Mouse (Mus musculus) bone marrow macrophage, adult 2 months (primary cell): Measurements from ENCODE around the gene Ctsw. TPM values are rescaled to one million over a fixed set of nuclear protein-coding genes. Genes with fewer than 3 reads are reported as not detected.

ENCODE experiments used
- H3K27ac ChIP-seq: 2 replicates; pipeline ENCODE4 v1.5.1; 2012; ENCODE audit warnings: low read depth, low read length; ENCODE audit not compliant: insufficient read depth
- H3K4me1 ChIP-seq: 2 replicates; pipeline ENCODE4 v1.6.1; 2012; ENCODE audit warnings: low read length; ENCODE audit not compliant: control insufficient read depth, insufficient read depth
- H3K4me3 ChIP-seq: 2 replicates; pipeline ENCODE4 v1.5.1; 2012; ENCODE audit warnings: mild to moderate bottlenecking, low read length, moderate library complexity; ENCODE audit not compliant: insufficient read depth
- CTCF ChIP-seq: IDR thresholded peaks from 2 replicates; pipeline ENCODE4 v1.5.1; 2012; ENCODE audit warnings: low read depth, mild to moderate bottlenecking, low read length, moderate library complexity
- POLR2A ChIP-seq: IDR thresholded peaks from 2 replicates; pipeline ENCODE4 v1.6.1; 2012; ENCODE audit warnings: mild to moderate bottlenecking, low read depth, low read length, borderline replicate concordance
- polyA plus RNA-seq: library from polyadenylated mRNA; stranded (reverse); fragments of >200 nt; gene quantifications from 2 replicates; pipeline ENCODE4 v1.2.4, GENCODE M21; 2012; ENCODE audit not compliant: missing spikeins, insufficient read depth, insufficient read length

Gene Ctsw
- polyA plus RNA-seq, 1 experiment: not detected

DNA sequence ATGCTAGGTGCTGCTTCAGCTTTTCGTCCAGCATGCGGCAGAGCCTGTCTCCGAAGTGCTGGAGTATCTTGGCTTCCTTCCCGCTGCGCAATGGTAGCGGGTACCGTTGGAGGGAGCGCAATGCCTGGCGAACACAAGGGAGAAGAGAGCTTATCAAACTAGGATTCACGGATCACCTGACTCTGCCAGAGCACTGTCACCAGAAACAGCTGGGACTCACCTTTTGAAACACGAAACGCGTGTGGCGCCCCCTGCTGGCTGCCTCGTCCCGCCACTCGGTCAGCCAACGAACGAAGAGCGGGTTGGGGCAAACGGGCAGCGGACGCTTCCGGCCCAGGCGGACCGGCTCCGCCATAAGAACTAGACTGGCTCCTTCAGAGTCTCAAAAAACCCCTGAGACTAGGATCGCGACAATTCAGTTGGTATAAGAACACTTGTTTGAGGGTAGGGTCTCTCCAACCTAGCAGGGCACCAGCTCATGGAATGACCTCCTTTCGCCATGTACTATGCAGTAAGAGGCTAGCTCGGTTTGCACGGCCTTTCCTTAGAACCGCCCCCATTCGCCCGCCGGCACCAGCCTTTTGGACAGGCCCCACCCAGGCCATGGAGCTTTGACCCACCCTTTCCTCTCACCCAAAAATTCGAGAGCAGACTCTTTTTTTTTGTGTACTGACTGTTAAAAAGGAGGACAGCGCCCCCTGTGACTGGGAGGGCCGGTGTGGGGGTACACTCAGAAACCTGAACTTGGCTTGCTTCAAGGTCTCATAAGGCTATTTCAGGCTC is 19.7 kb upstream of the Ctsw start, which contains the start of gene Mus81:
Gene Mus81 (minus strand): TSS at position 635 of the 783 bp plus-strand sequence.
- Histone ChIP-seq H3K4me1 (peaks cover 12% of the 10 kb centered on the region), H3K27ac (peak within 1 kb of the TSS; percentile 87), H3K4me3 (peak within 1 kb of the TSS; percentile 72)
- peak; percentile 96 for TF ChIP-seq CTCF
- TF ChIP-seq POLR2A: no peak; the same call in none of the 2 replicates

DNA sequence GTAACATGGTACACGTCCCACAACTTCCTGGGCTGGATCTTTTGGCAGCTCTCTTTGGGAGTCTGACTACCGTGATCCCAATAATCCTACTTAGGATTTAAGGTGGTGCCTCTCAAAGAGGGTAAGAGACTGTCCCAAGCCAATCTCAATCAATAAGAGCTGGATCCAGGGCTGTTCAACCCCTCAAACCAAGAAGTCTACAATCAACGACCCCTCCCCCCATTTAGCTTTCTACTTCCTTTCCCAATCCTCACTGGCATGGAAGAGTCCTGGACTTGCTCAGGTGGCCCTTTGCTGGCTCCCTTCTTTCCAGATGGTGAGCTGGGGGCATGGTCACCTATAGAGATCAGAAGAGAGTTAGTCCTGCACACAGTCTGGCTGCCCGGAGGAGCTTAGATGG is 18.5 kb upstream of the Ctsw start:
- H3K27ac ChIP-seq: no peak overlapping the region
- no peak overlapping the region; the same call in 1 of the 2 replicates for H3K4me3 ChIP-seq
- no peak for TF ChIP-seq CTCF
- no peak for TF ChIP-seq POLR2A
- H3K4me1 ChIP-seq: peaks cover 9% of the 10 kb centered on the region

DNA sequence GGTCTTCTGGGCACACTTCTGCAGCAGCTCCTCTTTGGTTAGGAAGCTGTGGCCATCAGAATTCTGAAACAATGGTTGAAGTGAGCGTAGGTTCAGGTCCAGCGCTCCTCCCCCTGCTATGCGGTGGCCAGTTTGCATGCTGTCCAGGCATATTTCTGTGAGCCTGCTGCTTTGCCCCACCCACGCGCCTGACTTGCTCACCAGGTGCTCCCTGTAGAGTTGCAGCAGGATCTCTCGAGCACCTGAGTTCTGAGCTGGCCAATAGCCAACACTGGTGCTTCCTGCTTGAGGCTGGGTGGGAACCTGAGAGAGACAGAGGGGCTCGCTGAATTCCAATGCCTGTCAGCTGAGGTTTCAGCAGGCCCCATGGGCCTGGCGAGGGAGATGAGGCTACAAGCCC is 18.0 kb upstream of the Ctsw start:
- no peak overlapping the region for H3K4me3 ChIP-seq
- TF ChIP-seq CTCF (no peak), POLR2A (no peak)
- H3K4me1 ChIP-seq: peaks cover 9% of the 10 kb centered on the region
- H3K27ac ChIP-seq: no peak overlapping the region

DNA sequence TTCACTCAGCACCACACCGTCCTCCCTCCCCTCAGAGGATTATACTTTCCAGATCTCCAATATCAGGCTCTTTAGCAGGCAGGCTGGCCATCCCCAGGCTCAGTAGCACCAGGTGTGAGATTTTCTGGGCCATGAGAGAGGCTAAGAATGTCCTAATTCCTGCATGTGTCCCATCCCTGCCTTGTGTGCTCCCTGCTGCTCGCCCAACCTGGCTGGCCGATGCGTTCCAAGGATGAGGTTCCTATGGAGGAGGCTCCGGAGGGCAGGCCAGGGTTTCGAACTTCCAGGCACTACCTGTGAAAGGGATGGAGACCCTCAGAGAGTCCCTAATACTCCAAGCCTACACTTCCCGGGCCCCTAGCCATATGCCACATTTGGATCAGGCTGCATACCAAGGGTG is 17.5 kb upstream of the Ctsw start:
- TF ChIP-seq POLR2A (no peak), CTCF (no peak)
- Histone ChIP-seq H3K27ac (no peak overlapping the region), H3K4me1 (peaks cover 9% of the 10 kb centered on the region), H3K4me3 (no peak overlapping the region)

GRCm38 (mm10) chr19:5485371-5485770 is 17.1 kb upstream of the Ctsw start:
- Histone ChIP-seq H3K27ac (no peak overlapping the region), H3K4me1 (peaks cover 9% of the 10 kb centered on the region), H3K4me3 (no peak overlapping the region)
- TF ChIP-seq POLR2A (no peak), CTCF (no peak)

DNA sequence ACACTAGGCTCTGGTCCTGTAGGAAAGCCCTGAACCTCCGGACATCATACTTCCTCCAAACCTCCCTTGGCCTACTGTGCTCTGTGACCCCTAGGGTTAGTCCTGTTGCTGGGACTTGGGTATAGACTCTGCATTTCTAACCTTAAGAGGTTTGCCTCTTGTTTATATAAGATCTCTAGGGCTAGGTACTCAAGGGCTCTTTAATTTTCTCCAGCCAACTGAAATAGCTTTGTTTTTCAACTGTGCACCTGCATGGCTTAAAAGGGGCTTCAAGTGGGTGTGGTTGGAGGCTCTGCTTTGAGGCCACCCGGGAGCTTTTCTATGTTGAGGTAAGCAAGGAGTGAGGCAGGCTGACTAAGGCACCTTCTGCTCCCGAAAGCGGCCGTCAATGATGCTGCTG is 16.2 kb upstream of the Ctsw start:
- peaks cover 9% of the 10 kb centered on the region for H3K4me1 ChIP-seq
- H3K27ac ChIP-seq: no peak overlapping the region
- H3K4me3 ChIP-seq: no peak overlapping the region
- TF ChIP-seq CTCF: no peak
- TF ChIP-seq POLR2A: no peak

- H3K27ac ChIP-seq: no peak overlapping the region
- TF ChIP-seq POLR2A: no peak
- TF ChIP-seq CTCF: no peak
- H3K4me1 ChIP-seq: peaks cover 9% of the 10 kb centered on the region
- H3K4me3 ChIP-seq: no peak overlapping the region
Observed at GRCm38 (mm10) chr19:5483386-5484359, 15.4 kb upstream of the Ctsw start.

DNA sequence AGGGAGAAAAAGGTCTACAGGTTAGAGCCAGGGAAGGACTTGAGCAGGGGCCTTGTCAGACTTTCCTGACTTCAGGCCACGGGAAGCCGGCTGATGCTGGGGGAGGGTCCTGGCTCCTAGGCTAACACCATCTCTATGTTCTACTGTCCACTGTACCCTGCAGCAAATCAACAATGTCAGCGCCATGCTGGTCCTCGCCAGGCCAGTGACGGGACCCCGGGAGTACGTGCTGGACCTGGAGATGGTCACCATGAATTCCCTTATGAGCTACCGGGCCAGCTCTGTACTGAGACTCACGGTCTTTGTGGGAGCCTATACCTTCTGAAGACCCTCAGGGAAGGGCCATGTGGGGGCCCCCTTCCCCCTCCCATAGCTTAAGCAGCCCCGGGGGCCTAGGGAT is 13.1 kb upstream of the Ctsw start:
- H3K4me1 ChIP-seq: no peaks in the 10 kb centered on the region
- no peak for TF ChIP-seq CTCF
- no peak for TF ChIP-seq POLR2A
- no peak overlapping the region for H3K4me3 ChIP-seq
- H3K27ac ChIP-seq: no peak overlapping the region

DNA sequence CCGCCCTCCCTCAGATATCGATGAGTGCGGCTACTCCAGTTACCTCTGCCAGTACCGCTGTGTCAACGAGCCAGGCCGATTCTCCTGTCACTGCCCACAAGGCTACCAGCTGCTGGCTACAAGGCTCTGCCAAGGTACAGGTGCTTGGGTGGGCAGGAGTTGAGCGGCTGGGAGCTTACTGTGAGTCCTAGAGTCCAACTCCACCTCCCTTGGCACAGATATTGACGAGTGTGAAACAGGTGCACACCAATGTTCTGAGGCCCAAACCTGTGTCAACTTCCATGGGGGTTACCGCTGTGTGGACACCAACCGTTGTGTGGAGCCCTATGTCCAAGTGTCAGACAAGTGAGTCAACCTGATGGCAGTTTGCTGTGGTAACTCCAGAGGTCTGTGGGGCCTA is 11.7 kb upstream of the Ctsw start:
- no peaks in the 10 kb centered on the region for H3K4me1 ChIP-seq
- TF ChIP-seq POLR2A: no peak
- no peak for TF ChIP-seq CTCF
- H3K27ac ChIP-seq: no peak overlapping the region
- no peak overlapping the region for H3K4me3 ChIP-seq
